Mouse (Mus musculus) small intestine, adult 2 months (tissue): ENCODE measurements around the gene AI661453.

Experiments used
- CTCF ChIP-seq: fragments of 200-500 bp; IDR thresholded peaks from 2 replicates; pipeline ENCODE4 v1.5.1; 2012; ENCODE audit warnings: low read depth, mild to moderate bottlenecking, control low read depth, inconsistent platforms, low read length, moderate library complexity, mixed read lengths; ENCODE audit not compliant: insufficient replicate concordance, insufficient read length; ENCODE audit errors: extremely low read depth
- POLR2A ChIP-seq: fragments of 200-500 bp; IDR thresholded peaks from 2 replicates; pipeline ENCODE4 v1.6.1; 2012; ENCODE audit warnings: low read depth, mild to moderate bottlenecking, control low read depth, inconsistent platforms, low read length, moderate library complexity

DNA sequence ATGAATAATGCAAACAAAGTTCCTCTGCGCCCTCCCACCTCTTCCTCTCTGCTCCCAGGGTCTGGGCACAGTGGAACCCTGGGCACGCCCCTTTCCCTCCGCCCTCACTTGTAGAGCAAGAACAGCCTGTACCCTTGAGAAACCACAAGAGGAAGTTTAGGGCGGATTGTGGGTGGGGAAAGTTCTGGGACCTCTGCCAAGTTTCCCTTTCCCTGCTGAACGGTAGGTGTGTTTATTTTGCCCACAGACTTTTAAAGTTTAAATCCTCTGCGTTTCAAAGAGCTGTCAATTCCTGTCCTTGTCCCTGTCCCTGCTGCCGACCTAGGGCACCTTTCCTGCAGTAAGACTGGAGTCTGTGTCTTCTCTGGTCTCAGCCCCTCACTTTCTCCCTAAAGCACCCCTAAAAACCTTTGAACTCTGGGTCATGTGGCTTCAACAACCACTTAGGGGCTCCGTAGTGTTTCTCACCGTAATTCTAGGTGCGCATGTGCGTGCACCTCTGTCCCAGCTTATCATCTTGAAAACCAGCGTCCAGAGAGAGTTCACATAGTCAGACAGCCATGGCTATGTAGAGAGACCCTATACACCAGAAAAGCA, 71.7 kb downstream of the AI661453 start:
- no peak for TF ChIP-seq CTCF
- 0 out of 2 replicates have a peak, but pooled peaks have one; percentile 30 for TF ChIP-seq POLR2A
